ENCODE assay signal across 19 mouse cellular contexts in genomic region chr6:136178066-136178465, GRCm38 (mm10). TPM values are rescaled to one million over a fixed set of nuclear protein-coding genes. Genes with fewer than 3 reads are reported as not detected.
"Had no signal": no experiment of that assay in that cellular context is flagged by ENCODE, and none has a peak within 500 bp of the region (broad histone marks: within the 10 kb centered on the region; RNA-seq: fewer than 3 reads in every experiment).

No protein-coding gene starts in this region.

- H3K9me3 ChIP-seq: midbrain, embryonic 12.5 days; midbrain, embryonic 15.5 days; neural tube, embryonic 12.5 days; stomach, embryonic 15.5 days had no signal

- DNase-seq: lung, adult 18-20 months; lung, embryonic 14.5 days; lung, postnatal 10 days; right cerebral cortex, postnatal 14 days; thymus, adult 2 months; thymus, postnatal 25 days; thymus, postnatal 4 days had no signal

- H3K4me2 ChIP-seq: lung, embryonic 14.5 days; midbrain, embryonic 12.5 days; midbrain, embryonic 15.5 days; neural tube, embryonic 12.5 days; stomach, embryonic 15.5 days had no signal

- ATAC-seq: midbrain, embryonic 15.5 days had no signal

- H3K27ac ChIP-seq: liver, embryonic 14.5 days; macrophage; midbrain, embryonic 12.5 days; midbrain, embryonic 15.5 days; neural tube, embryonic 12.5 days; stomach, embryonic 15.5 days; stomach, postnatal 0 days had no signal

- H3K27me3 ChIP-seq: midbrain, embryonic 12.5 days; midbrain, embryonic 15.5 days; neural tube, embryonic 12.5 days; stomach, embryonic 15.5 days had no signal

- H3K9ac ChIP-seq: liver, embryonic 14.5 days; lung, embryonic 14.5 days; midbrain, embryonic 12.5 days; midbrain, embryonic 15.5 days; neural tube, embryonic 12.5 days; stomach, embryonic 15.5 days had no signal

- H3K36me3 ChIP-seq: midbrain, embryonic 12.5 days; midbrain, embryonic 15.5 days; neural tube, embryonic 12.5 days; stomach, embryonic 15.5 days had no signal

- H3K4me3 ChIP-seq: megakaryocyte, embryonic 14.5 days; midbrain, embryonic 12.5 days; midbrain, embryonic 15.5 days; neural tube, embryonic 12.5 days; stomach, embryonic 15.5 days had no signal

- H3K4me1 ChIP-seq: megakaryocyte, embryonic 14.5 days; neural tube, embryonic 12.5 days had no signal

RNA-seq across cellular contexts. Expression of gene Grin2b, which starts 4.8 kb away (rescaled TPM):
- total RNA-seq: megakaryocyte progenitor cell, adult 5-6 weeks; neutrophil, adult 5-6 weeks had no signal
- polyA plus RNA-seq: liver, embryonic 16.5 days; macrophage; stomach, postnatal 0 days; urinary bladder, adult 2 months had no signal
